Comparison of ENCODE assay signal across 23 mouse cellular contexts in the genomic region with DNA sequence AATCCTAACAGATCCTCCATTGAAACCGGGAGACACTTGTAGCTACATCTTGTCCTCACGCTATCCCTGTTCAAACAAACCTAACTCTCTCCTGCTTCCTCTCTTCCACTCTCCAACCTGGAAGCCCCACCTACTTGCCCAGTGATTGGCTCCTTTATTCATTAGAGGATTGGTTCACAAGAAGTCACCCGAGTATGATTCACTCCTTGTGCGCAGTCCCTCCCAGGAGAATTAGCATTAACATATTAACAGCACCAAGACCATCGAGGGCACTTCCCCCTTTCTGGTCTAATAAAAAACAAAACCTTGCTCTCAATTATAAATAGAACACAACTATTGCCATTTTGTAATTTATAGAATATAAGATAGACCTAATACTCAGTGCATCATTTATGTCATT. TPM values are rescaled to one million over a fixed set of nuclear protein-coding genes. Genes with fewer than 3 reads are reported as not detected.
DNase-seq lines count a peak whose midpoint lies in the region; ATAC-seq and TF ChIP-seq lines count a peak whose summit lies in the region.
"Had no signal": no experiment of that assay in that cellular context is flagged by ENCODE, and none has a peak within 500 bp of the region (broad histone marks: within the 10 kb centered on the region; RNA-seq: fewer than 3 reads in every experiment).

No protein-coding gene starts in this region.

- H3K9me3 ChIP-seq in CH12.LX (replicated peaks; ENCODE audit: low read length) (no peaks in the 10 kb centered on the region), MEL (replicated peaks; ENCODE audit: insufficient read depth, low read length) (no peaks in the 10 kb centered on the region)
- H3K9me3 ChIP-seq in intestine, postnatal 0 days (ENCODE audit: control insufficient read depth), result no peaks in the 10 kb centered on the region
- H3K9me3 ChIP-seq: G1E had no signal

- dilution Hi-C loops in CH12.LX (cut with MboI; ENCODE audit: extremely low pct_ligation_motif_present, extremely low pct_unique_long_range_greater_than_20kb, low sequenced_read_pairs), result no loop called here

- TF ChIP-seq POLR2A in CH12.LX (IDR thresholded peaks at IDR 0.05; ENCODE audit: low read depth, low read length) (no peak), MEL (IDR thresholded peaks at IDR 0.05; ENCODE audit: control insufficient read depth in 1 of 2, insufficient read depth in 1 of 2, low read depth in 1 of 2, low read length in 2 of 2, poor library complexity in 1 of 2) (no peak)

- TF ChIP-seq RAD21 in CH12.LX (IDR thresholded peaks at IDR 0.05; ENCODE audit: low read depth, low read length) (no peak), MEL (IDR thresholded peaks at IDR 0.05; ENCODE audit: low read depth, low read length) (no peak)

- DNase-seq in CH12.LX (ENCODE audit: extremely low read depth), result peak; percentile 53
- peak; percentile 9 for DNase-seq in MEL (ENCODE audit: low read depth, low spot score)
- DNase-seq in R1 (ENCODE audit: low read depth, low spot score), result peak; percentile 47
- no peak for DNase-seq in urinary bladder, postnatal 14 days (ENCODE audit: low spot score)
- no peak for DNase-seq in heart, adult 8-10 months (ENCODE audit: low spot score)
- DNase-seq: adrenal gland, adult 2 months; adrenal gland, adult 8-10 months; adrenal gland, postnatal 10 days; adrenal gland, postnatal 14 days; adrenal gland, postnatal 25 days; adrenal gland, postnatal 36 days; B cell, adult 2 months; cerebellum, adult 11 months; cerebellum, adult 11-12 months; cerebellum, adult 18-20 months; cerebellum, adult 2 months; cerebellum, adult 8-10 months; cerebellum, adult 9-10 months had no signal

- no peak for TF ChIP-seq EP300 in CH12.LX (IDR thresholded peaks at IDR 0.05; ENCODE audit: low read length)
- TF ChIP-seq EP300 in MEL (IDR thresholded peaks at IDR 0.05; ENCODE audit: low read depth in 1 of 2, low read length in 2 of 2), result no peak

- no peak overlapping the region for H3K9ac ChIP-seq in CH12.LX (ENCODE audit: insufficient read depth, low read depth)
- no peak overlapping the region for H3K9ac ChIP-seq in MEL (ENCODE audit: control insufficient read depth, low read depth, low read length, poor library complexity, severe bottlenecking)
- no peak overlapping the region for H3K9ac ChIP-seq in intestine, postnatal 0 days (ENCODE audit: low read depth, low read length)

- H3K27me3 ChIP-seq in CH12.LX (replicated peaks) (no peaks in the 10 kb centered on the region), MEL (ENCODE audit: control insufficient read depth in 1 of 2, insufficient read depth in 2 of 2, low read length in 2 of 2) (no peaks in the 10 kb centered on the region)
- peaks cover 2% of the 10 kb centered on the region; the same call in 1 of the 2 replicates for H3K27me3 ChIP-seq in intestine, postnatal 0 days (replicated peaks; ENCODE audit: control insufficient read depth, insufficient read depth, low read length)

- H3K36me3 ChIP-seq in CH12.LX (replicated peaks in 1 of 2; ENCODE audit: control insufficient read depth in 1 of 2, insufficient read depth in 1 of 2, low read length in 1 of 2) (no peaks in the 10 kb centered on the region), MEL (ENCODE audit: control insufficient read depth in 1 of 2, insufficient read depth in 2 of 2, low read length in 2 of 2) (no peaks in the 10 kb centered on the region)
- no peaks in the 10 kb centered on the region for H3K36me3 ChIP-seq in intestine, postnatal 0 days (ENCODE audit: control insufficient read depth, insufficient read depth)
- H3K36me3 ChIP-seq: G1E had no signal

- no peak overlapping the region for H3K27ac ChIP-seq in CH12.LX (ENCODE audit: insufficient read depth, low read depth)
- no peak overlapping the region for H3K27ac ChIP-seq in MEL (ENCODE audit: control insufficient read depth, low read depth, low read length)
- no peak overlapping the region for H3K27ac ChIP-seq in intestine, postnatal 0 days (ENCODE audit: low read depth, low read length)

- ATAC-seq in intestine, postnatal 0 days, result no peak
- ATAC-seq: activated CD4-positive, CD25-positive, alpha-beta regulatory T cell, adult 4 months; CD4-positive, CD25-positive, alpha-beta regulatory T cell, adult 4 months; Patski had no signal

- in situ Hi-C loops in CH12.LX (cut with MboI; ENCODE audit: low pct_ligation_motif_present, low pct_unique_long_range_greater_than_20kb, low sequenced_read_pairs), result no loop called here

- H3K79me2 ChIP-seq in CH12.LX (replicated peaks; ENCODE audit: control insufficient read depth, extremely low read depth, insufficient read depth, poor library complexity, severe bottlenecking) (no peaks in the 10 kb centered on the region), MEL (ENCODE audit: control insufficient read depth, insufficient read depth, low read length, poor library complexity) (no peaks in the 10 kb centered on the region)

- 78% methylated on average over 5 of the region's 5 CpGs for WGBS in intestine, postnatal 0 days

- no peak overlapping the region for H3K4me3 ChIP-seq in CH12.LX (replicated peaks in 1 of 3; ENCODE audit: low read depth in 2 of 3, low read length in 2 of 3, poor library complexity in 1 of 3)
- no peak overlapping the region for H3K4me3 ChIP-seq in MEL (ENCODE audit: control insufficient read depth in 1 of 2, insufficient read depth in 1 of 2, low read depth in 2 of 2, low read length in 2 of 2)
- no peak overlapping the region for H3K4me3 ChIP-seq in intestine, postnatal 0 days (ENCODE audit: low read depth, low read length)

- no peak overlapping the region for H3K4me2 ChIP-seq in CH12.LX (ENCODE audit: insufficient read depth, low read depth, poor library complexity, severe bottlenecking)
- no peak overlapping the region for H3K4me2 ChIP-seq in intestine, postnatal 0 days (replicated peaks; ENCODE audit: low read depth)

- H3K4me1 ChIP-seq in CH12.LX (ENCODE audit: control insufficient read depth in 1 of 2, insufficient read depth in 2 of 2), result peaks cover 0 to 7% of the 10 kb centered on the region in 2 experiments; a peak in 1 of 4 replicates
- H3K4me1 ChIP-seq in MEL (ENCODE audit: control insufficient read depth in 1 of 2, insufficient read depth in 2 of 2, low read length in 2 of 2), result no peaks in the 10 kb centered on the region
- no peaks in the 10 kb centered on the region for H3K4me1 ChIP-seq in intestine, postnatal 0 days (replicated peaks; ENCODE audit: control insufficient read depth, insufficient read depth, low read length)

- TF ChIP-seq CTCF in CH12.LX (conservative IDR thresholded peaks at IDR 0.05 in 1 of 2, IDR thresholded peaks at IDR 0.05 in 1 of 2; ENCODE audit: low read depth in 2 of 2, low read length in 2 of 2), result no peak
- TF ChIP-seq CTCF in MEL (IDR thresholded peaks at IDR 0.05 in 2 of 3, conservative IDR thresholded peaks at IDR 0.05 in 1 of 3; ENCODE audit: control insufficient read depth in 1 of 3, insufficient read depth in 1 of 3, low read depth in 2 of 3, low read length in 3 of 3, poor library complexity in 1 of 3, severe bottlenecking in 1 of 3), result no peak
- TF ChIP-seq CTCF in intestine, postnatal 0 days (IDR thresholded peaks at IDR 0.05; ENCODE audit: low read depth), result no peak

TF ChIP-seq in CH12.LX, 34 proteins besides CTCF, POLR2A, EP300 and RAD21:
- TF ChIP-seq ZNF384 (IDR thresholded peaks at IDR 0.05; ENCODE audit: low read depth, low read length) (no peak), BHLHE40 (IDR thresholded peaks at IDR 0.05; ENCODE audit: low read depth, low read length) (peak; percentile 70)

TF ChIP-seq in MEL, 35 proteins besides CTCF, POLR2A, EP300 and RAD21:
- TF ChIP-seq MEF2A (IDR thresholded peaks at IDR 0.05; ENCODE audit: extremely low read depth, insufficient replicate concordance, low read depth, low read length, poor library complexity, severe bottlenecking) (no peak), BHLHE40 (IDR thresholded peaks at IDR 0.05; ENCODE audit: borderline replicate concordance, low read depth, low read length) (no peak), UBTF (IDR thresholded peaks at IDR 0.05; ENCODE audit: borderline replicate concordance, insufficient read depth, low read depth, low read length) (no peak), MAFK (IDR thresholded peaks at IDR 0.05; ENCODE audit: borderline replicate concordance, low read depth, low read length) (no peak), MYB (IDR thresholded peaks at IDR 0.05; ENCODE audit: low read depth, low read length) (no peak), POLR2AphosphoS5 (IDR thresholded peaks at IDR 0.05; ENCODE audit: borderline replicate concordance, low read depth, low read length) (no peak), HCFC1 (IDR thresholded peaks at IDR 0.05; ENCODE audit: low read depth, low read length) (no peak), USF2 (IDR thresholded peaks at IDR 0.05; ENCODE audit: borderline replicate concordance in 1 of 2, insufficient read depth in 1 of 2, low read depth in 1 of 2, low read length in 2 of 2) (no peak), MYC (IDR thresholded peaks at IDR 0.05; ENCODE audit: low read depth, low read length) (no peak), TBP (IDR thresholded peaks at IDR 0.05; ENCODE audit: low read depth, low read length) (no peak), JUND (IDR thresholded peaks at IDR 0.05; ENCODE audit: low read depth, low read length) (no peak), ZKSCAN1 (IDR thresholded peaks at IDR 0.05; ENCODE audit: low read depth, low read length) (no peak), CHD1 (IDR thresholded peaks at IDR 0.05; ENCODE audit: low read depth, low read length) (no peak), CHD2 (IDR thresholded peaks at IDR 0.05; ENCODE audit: low read length) (no peak), USF1 (IDR thresholded peaks at IDR 0.05; ENCODE audit: low read depth, low read length) (no peak), NRF1 (IDR thresholded peaks at IDR 0.05; ENCODE audit: insufficient read depth, low read depth, low read length, poor library complexity, severe bottlenecking) (no peak)

RNA-seq across cellular contexts. Expression of gene Bves, which starts 40.5 kb away (rescaled TPM):
- total RNA-seq in CH12.LX (2012; rRNA removed) (not detected in 2 replicates), CH12.LX (2014; rRNA removed) (not detected in 2 replicates), MEL (2012; rRNA removed) (not detected in 2 replicates)
- polyA plus RNA-seq in CH12.LX (2012; ENCODE audit: insufficient read length, low read depth) (not detected in 2 replicates), MEL (2012; ENCODE audit: insufficient read depth in 1 of 2, insufficient read length in 2 of 2, low read depth in 1 of 2, low replicate concordance in 2 of 2, missing spikeins in 1 of 2) (not detected)
- total RNA-seq in heart, adult 8-10 months (2022), result 10 to 100 TPM; 29.5 to 34.0 (median 31.9) TPM
- polyA plus RNA-seq in intestine, postnatal 0 days (2015; fragmentation: Nextera tagmentation; extraction: Ambion mirVana), result 2.8 and 3.1 TPM in 2 replicates
- polyA plus RNA-seq: activated CD4-positive, CD25-positive, alpha-beta regulatory T cell, adult 4 months; CD4-positive, CD25-positive, alpha-beta regulatory T cell, adult 4 months; G1E had no signal

Comparison
In these comparisons a context has a peak if more than half of its experiments do, and no peak if none do; other contexts are left out.
1. DNase-seq: peak in CH12.LX (single experiment), MEL (single experiment) and R1 (single experiment); none in urinary bladder, postnatal 14 days (single experiment) and heart, adult 8-10 months (single experiment).
2. RNA of gene Bves, which starts 40.5 kb away (total RNA-seq): 29.5 to 34.0 TPM in heart, adult 8-10 months; not detected in CH12.LX and not detected in MEL; every median in the first group is over 10 times any median in the second.
3. Of the 35 proteins assayed by ChIP-seq in both MEL and CH12.LX: peak only in MEL: none; only in CH12.LX: BHLHE40; in both: none; in neither: 34.